Mouse (Mus musculus): ENCODE data around the gene Rab2b. TPM values are rescaled to one million over a fixed set of nuclear protein-coding genes. Genes with fewer than 3 reads are reported as not detected.
"Not testable (repeated sequence)": the region's sequence is repeated elsewhere in the genome, so short reads cannot be mapped to it uniquely, and the experiment has no call there.

The Rab2b gene
- polyA plus RNA-seq, 1 experiment from 2014 or later = 25.8 TPM

DNA sequence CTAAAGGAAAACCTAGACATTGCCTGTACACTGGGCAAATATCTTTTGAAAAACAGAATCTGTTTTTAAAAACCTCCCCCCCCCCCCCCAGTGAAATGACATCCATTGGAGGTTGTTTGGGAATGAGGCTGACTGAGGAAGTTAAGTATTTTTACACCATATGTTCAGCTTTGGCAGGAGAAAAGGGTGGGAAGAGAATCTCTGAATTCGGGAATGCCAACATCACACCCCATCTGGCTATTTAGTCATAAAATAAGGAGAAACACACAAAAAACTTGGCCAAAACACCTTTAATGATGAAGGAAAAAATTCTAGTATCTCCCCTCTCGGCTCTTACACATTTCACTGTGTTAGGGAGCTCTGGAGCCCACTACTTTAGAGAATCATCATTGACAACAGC is 31.6 kb upstream of the Rab2b start:
- peaks cover 72% of the 10 kb centered on the region for H3K36me3 ChIP-seq (replicated peaks)
- peak overlapping the region; percentile 87; the same call in 1 of the 2 replicates for H3K4me3 ChIP-seq
- no peaks in the 10 kb centered on the region for H3K27me3 ChIP-seq (replicated peaks; ENCODE audit: low read depth, poor library complexity, severe bottlenecking)
- H3K9me3 ChIP-seq = peaks cover 19% of the 10 kb centered on the region
- DNase-seq (ENCODE audit: low spot score) = no peak
- H3K27ac ChIP-seq (replicated peaks) = no peak overlapping the region
- peaks cover 45% of the 10 kb centered on the region for H3K4me1 ChIP-seq
- 91% methylated on average over 2 of the region's 2 CpGs for whole genome bisulfite sequencing

DNA sequence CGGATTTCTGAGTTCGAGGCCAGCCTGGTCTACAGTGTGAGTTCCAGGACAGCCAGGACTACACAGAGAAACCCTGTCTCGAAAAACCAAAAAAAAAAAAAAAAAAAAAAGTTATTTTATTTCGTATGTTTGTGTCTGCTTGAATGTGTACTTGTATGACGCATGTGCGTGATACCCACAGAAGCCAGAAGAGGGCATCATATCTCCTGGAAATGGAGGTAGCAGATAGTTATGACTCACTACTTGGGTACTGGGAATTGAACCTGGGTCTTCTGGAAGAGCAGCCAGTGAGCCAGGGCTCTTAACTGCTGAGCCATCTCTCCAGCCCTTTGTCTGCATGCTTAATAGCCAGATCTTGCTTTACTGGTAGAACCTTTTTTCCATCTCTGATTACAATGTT is 31.0 kb upstream of the Rab2b start:
- peaks cover 72% of the 10 kb centered on the region for H3K36me3 ChIP-seq (replicated peaks)
- H3K27ac ChIP-seq (replicated peaks); H3K4me3 ChIP-seq; DNase-seq (ENCODE audit: low spot score); H3K27me3 ChIP-seq (replicated peaks; ENCODE audit: low read depth, poor library complexity, severe bottlenecking): not testable (repeated sequence)
- 91% methylated on average over 6 of the region's 6 CpGs for WGBS
- H3K4me1 ChIP-seq = peaks cover 43% of the 10 kb centered on the region
- H3K9me3 ChIP-seq = peaks cover 19% of the 10 kb centered on the region

DNA sequence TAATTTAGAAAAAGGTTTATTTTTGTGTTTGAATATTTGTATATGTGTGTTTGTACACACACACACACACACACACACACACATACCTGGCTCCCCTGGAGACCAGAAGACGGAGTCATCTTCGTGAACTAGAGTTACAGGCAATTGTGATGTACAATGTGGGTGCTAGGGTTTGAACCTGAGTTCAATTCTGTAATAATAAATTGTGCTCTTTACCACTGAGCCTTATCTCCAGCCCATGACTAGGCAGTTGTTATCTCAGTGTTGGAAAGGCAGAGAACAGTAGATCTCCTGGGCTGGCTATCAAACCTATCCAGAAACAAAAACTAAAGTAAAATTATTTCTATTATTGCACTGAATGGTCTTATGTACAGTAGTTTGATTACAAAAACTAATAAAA is 26.8 kb upstream of the Rab2b start:
- Histone ChIP-seq H3K36me3 (replicated peaks) (peaks cover 30% of the 10 kb centered on the region), H3K27ac (replicated peaks) (no peak overlapping the region), H3K27me3 (replicated peaks; ENCODE audit: low read depth, poor library complexity, severe bottlenecking) (no peaks in the 10 kb centered on the region), H3K4me3 (no peak overlapping the region), H3K4me1 (peaks cover 6% of the 10 kb centered on the region), H3K9me3 (0 out of 2 replicates have a peak, but pooled peaks cover 3% of the 10 kb centered on the region)
- no peak for DNase-seq (ENCODE audit: low spot score)
- 96% methylated on average over 2 of the region's 2 CpGs for WGBS

DNA sequence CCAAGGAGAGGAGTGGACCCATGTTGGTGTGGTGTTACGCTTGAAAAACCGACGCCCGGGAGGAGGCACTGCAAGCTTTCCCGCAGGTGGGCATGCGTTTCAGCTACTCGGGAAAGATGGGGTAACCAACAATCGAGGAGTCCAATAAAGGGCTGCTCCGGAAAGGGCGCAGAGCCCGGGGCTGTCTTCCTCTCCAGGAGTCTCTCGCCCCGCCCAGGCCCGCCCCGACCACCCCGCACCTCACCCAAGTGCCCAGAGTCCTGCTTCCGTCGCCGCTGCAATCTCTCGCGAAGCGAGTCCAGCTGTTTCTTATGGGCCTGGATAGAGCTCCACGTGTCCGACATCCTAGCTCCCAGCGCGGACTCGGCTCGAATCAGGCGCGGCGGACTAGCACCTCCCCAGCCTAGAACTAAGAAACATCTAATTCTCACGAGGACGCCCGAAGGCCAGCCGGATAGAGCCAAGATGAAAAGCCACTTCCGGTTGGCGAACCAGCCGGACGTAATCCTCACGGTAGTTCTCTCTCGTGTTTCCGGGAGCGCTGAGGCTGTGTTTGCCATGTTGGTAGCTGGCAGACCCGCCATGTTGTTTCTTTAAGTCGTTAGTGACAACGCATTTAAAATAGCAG is 25.4 kb upstream of the Rab2b start, which contains the start of gene Mettl3:
Mettl3 (minus strand) TSS at position 485 of the 628 bp plus-strand sequence.
- WGBS = under 1% methylated on average over 46 of the region's 46 CpGs
- DNase-seq (ENCODE audit: low spot score) = peak; percentile 92
- no peaks in the 10 kb centered on the region for H3K27me3 ChIP-seq (replicated peaks; ENCODE audit: low read depth, poor library complexity, severe bottlenecking)

DNA sequence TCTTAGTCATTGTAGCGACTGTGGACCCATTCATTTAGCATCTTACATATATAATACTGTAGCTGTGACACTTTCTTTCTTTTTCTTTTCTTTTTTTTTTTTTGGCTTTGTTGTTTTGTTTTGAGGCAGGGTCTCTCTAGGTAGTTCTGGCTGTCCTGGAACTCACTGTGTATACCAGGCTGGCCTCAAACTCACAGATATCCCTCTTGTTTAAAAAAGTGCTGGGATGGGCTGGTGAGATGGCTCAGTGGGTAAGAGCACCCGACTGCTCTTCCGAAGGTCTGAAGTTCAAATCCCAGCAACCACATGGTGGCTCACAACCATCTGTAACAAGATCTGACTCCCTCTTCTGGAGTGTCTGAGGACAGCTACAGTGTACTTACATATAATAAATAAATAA is 24.2 kb upstream of the Rab2b start:
- Histone ChIP-seq H3K36me3 (replicated peaks) (peaks cover 24% of the 10 kb centered on the region), H3K4me3 (0 out of 2 replicates have a peak overlapping the region, but pooled peaks have one; percentile 77)
- 90% methylated on average over 3 of the region's 3 CpGs for WGBS
- DNase-seq (ENCODE audit: low spot score); H3K4me1 ChIP-seq; H3K27ac ChIP-seq (replicated peaks); H3K27me3 ChIP-seq (replicated peaks; ENCODE audit: low read depth, poor library complexity, severe bottlenecking); H3K9me3 ChIP-seq: not testable (repeated sequence)

More for the DNA sequence above, 25.4 kb upstream of the Rab2b start, which contains the start of gene Mettl3:
- H3K9me3 ChIP-seq = no peaks in the 10 kb centered on the region
- H3K4me1 ChIP-seq = peaks cover 6% of the 10 kb centered on the region
- H3K4me3 ChIP-seq = peak within 1 kb of the TSS; percentile 77
- peak within 1 kb of the TSS; percentile 93 for H3K27ac ChIP-seq (replicated peaks)
- H3K36me3 ChIP-seq (replicated peaks) = peaks cover 24% of the 10 kb centered on the region

DNA sequence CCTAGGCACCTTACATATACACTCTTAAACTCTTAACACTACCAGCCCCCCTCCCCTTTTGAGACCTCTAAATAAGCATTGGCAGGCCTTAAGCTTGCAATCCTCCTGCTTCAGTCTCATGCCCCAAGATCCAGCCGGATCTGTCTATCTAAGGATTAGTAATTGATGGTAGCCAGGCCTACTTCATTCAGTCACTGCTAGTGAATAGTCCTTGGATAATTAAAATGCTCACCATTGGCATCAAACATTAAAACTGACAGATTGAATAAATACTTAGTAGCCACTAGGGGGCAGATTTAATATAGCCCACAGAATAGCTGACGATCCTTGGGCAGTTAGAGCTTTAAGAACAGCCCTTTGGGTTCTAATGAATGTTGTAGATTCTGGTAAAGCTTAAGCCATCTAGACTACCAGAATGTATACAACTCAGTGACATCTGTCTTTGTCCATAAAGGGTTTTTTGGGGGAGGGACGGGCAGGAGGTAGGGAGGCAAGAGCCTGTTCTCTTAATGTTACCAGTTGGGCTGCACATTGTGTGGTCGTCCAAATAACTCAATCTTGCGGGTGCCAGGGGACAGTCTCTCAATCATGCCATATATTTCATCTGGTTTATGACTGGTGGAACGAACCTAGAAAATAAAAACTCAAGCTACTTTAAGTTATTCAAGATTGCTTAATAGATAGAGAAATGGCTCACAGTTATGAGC is 16.4 kb upstream of the Rab2b start:
- 77% methylated on average over 6 of the region's 6 CpGs for WGBS

DNA sequence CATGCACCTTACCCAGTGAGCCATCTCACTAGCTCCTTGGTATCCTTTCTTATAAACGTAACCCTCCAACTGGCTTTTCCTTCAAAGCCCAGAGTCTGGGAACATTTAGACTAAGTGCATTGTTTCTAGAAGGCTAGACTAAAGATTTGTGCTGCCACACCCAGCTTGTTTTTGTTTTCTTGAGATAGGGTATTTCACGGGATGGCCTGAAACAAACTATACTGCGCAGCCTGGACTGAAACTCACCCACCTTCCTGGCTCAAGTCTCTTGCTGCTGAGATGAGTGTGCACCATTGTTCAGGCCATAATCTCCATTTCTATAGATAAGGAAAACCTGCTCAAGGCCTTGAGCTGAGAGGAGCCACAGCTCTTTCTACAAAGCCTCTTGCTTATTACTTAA is 4.8 kb upstream of the Rab2b start:
- Histone ChIP-seq H3K27ac (replicated peaks) (no peak overlapping the region), H3K27me3 (replicated peaks; ENCODE audit: low read depth, poor library complexity, severe bottlenecking) (no peaks in the 10 kb centered on the region), H3K4me3 (no peak overlapping the region), H3K9me3 (no peaks in the 10 kb centered on the region), H3K36me3 (replicated peaks) (peaks cover 53% of the 10 kb centered on the region), H3K4me1 (peaks cover 8% of the 10 kb centered on the region)
- 92% methylated on average over 3 of the region's 3 CpGs for WGBS
- no peak for DNase-seq (ENCODE audit: low spot score)

More for the DNA sequence above, 16.4 kb upstream of the Rab2b start:
- no peaks in the 10 kb centered on the region for H3K9me3 ChIP-seq
- DNase-seq (ENCODE audit: low spot score) = no peak
- no peaks in the 10 kb centered on the region for H3K4me1 ChIP-seq
- H3K27me3 ChIP-seq (replicated peaks; ENCODE audit: low read depth, poor library complexity, severe bottlenecking) = no peaks in the 10 kb centered on the region
- H3K27ac ChIP-seq (replicated peaks) = no peak overlapping the region
- peaks cover 99% of the 10 kb centered on the region for H3K36me3 ChIP-seq (replicated peaks)
- H3K4me3 ChIP-seq = no peak overlapping the region

DNA sequence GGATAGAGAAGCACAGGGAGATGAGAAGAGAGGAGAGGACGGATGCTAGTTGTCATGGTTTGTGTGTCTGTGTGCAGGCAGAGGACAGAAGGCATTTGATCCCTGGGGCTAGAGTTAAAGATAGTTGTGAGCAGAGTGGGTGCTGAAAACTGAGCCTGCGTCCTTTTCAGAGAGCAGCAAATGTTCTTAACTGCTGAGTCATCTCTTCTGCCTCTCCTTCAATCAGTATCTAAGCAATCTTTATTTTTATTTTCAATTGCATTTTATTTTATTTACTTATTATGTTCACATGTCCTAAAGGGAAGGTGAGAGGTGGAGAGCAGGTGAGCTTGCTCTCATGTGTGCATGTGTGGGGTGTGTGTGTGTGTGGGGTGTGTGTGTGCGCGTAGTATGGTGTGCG is 4.3 kb upstream of the Rab2b start:
- Histone ChIP-seq H3K27ac (replicated peaks) (no peak overlapping the region), H3K36me3 (replicated peaks) (peaks cover 47% of the 10 kb centered on the region), H3K9me3 (no peaks in the 10 kb centered on the region), H3K4me3 (no peak overlapping the region), H3K27me3 (replicated peaks; ENCODE audit: low read depth, poor library complexity, severe bottlenecking) (no peaks in the 10 kb centered on the region), H3K4me1 (peaks cover 9% of the 10 kb centered on the region)
- DNase-seq (ENCODE audit: low spot score) = no peak
- WGBS = 93% methylated on average over 5 of the region's 5 CpGs

DNA sequence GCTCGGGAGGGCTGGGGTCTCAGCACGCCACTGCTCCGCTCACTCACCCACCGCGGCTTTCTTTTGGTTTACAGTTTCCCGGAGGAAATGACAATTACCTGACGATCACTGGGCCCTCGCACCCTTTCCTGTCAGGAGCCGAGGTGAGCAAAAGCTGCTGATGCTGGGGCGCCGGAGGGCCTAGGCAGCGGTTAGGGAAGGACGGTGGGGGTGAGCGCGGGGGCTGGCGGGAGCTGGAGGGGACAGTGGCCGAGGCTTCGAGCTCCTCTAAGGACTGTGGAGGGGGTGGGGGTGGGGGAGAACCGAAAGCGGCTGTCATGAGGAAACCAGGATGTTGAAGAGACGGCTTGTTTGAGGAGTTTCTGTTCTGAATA is 389 bp upstream of the Rab2b start:
- Histone ChIP-seq H3K4me1 (peaks cover 17% of the 10 kb centered on the region), H3K27me3 (replicated peaks; ENCODE audit: low read depth, poor library complexity, severe bottlenecking) (no peaks in the 10 kb centered on the region), H3K36me3 (replicated peaks) (peaks cover 21% of the 10 kb centered on the region), H3K27ac (replicated peaks) (peak overlapping the region; percentile 87), H3K9me3 (no peaks in the 10 kb centered on the region), H3K4me3 (peak overlapping the region; percentile 75)
- WGBS = under 1% methylated on average over 21 of the region's 21 CpGs
- DNase-seq (ENCODE audit: low spot score) = no peak

DNA sequence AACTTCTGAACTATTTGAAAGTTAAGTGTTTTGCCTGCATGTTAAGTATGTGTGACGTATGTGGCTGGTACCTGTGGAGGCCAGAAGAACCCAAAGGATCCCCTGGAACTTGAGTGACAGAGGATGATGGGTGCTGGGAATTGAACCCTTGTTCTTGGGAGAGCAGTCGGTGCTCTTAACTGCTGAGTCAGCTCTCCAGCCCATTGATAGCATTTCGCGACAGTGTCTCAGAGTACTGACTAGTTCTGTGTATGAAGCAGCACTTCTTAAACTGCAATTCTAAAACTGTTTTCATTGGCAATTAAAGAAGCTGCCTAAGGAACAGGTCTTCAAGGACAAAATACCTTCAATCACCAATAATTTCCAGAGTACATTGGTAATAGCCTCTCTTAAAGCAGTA is 2.1 kb downstream of the Rab2b start:
- Histone ChIP-seq H3K27me3 (replicated peaks; ENCODE audit: low read depth, poor library complexity, severe bottlenecking) (no peaks in the 10 kb centered on the region), H3K4me1 (peaks cover 17% of the 10 kb centered on the region), H3K36me3 (replicated peaks) (peaks cover 31% of the 10 kb centered on the region), H3K4me3 (no peak overlapping the region), H3K27ac (replicated peaks) (no peak overlapping the region), H3K9me3 (no peaks in the 10 kb centered on the region)
- DNase-seq (ENCODE audit: low spot score) = no peak
- WGBS = 89% methylated on average over 4 of the region's 4 CpGs

DNA sequence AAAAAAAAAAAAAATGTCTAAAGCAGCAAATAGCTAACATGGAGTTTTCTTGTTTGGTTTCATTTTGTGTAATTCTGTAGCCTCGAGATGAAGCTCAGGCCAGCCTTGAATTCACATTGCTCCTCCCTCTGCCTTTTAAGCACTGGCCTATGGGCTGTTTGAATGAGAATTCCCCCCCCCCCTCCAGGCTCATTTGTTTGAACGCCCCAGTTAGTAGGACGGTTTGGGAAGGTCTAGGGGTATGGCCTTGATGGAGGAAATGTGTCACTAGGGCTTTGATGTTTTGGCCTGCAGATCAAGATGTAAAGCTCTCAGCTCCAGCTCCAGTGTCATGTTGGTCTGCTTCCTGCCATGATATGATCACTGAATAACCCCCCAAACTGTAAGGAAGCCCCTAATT is 6.6 kb downstream of the Rab2b start:
- Histone ChIP-seq H3K4me3 (no peak overlapping the region), H3K27me3 (replicated peaks; ENCODE audit: low read depth, poor library complexity, severe bottlenecking) (no peaks in the 10 kb centered on the region)
- WGBS = 73% methylated on average over 3 of the region's 3 CpGs

DNA sequence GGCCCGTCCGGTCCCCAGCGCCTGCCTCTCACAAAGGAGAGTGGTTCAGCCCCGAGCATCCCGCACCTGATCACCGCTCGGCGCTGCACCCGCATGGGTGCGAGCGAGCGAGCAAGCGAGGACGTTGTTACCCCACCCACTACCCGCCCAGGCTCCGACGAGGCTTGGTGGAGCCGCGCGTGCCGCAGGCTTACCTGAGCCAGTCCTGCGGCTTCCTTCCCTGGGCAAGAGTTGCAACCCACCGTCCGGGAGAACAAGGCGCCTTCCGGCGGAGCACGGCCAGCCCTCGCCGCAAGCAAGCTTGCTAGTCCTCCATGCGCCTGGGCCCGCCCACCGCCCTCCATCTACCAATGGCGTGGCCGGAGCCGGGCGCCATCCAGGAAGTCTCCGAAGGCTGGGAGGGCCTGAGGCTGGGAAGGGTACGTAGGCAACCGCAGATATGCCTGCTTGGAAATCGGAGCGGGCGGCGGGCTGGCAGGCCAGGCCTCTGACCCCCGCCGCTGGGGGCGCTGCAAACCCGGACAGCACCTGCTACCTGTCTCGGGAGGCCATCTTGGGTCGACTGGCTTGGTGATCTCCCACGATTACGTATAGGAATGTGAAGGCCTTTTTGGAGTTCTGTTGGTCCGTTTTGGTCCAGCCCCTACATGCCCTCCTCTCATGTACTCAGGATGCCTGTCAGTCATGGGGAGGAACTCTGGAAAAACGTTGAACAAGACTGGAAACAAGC is 21.7 kb downstream of the Rab2b start, which contains the start of gene Chd8:
Chd8 (minus strand) TSS at position 297 of the 730 bp plus-strand sequence.
- Histone ChIP-seq H3K4me1 (peaks cover 12% of the 10 kb centered on the region), H3K9me3 (no peaks in the 10 kb centered on the region), H3K4me3 (peak within 1 kb of the TSS; percentile 95), H3K27me3 (replicated peaks; ENCODE audit: low read depth, poor library complexity, severe bottlenecking) (no peaks in the 10 kb centered on the region), H3K36me3 (replicated peaks) (peaks cover 9% of the 10 kb centered on the region; the same call in 1 of the 2 replicates), H3K27ac (replicated peaks) (peak within 1 kb of the TSS; percentile 95)
- DNase-seq (ENCODE audit: low spot score) = peak; percentile 99
- under 1% methylated on average over 54 of the region's 54 CpGs for WGBS

More for the DNA sequence above, 6.6 kb downstream of the Rab2b start:
- Histone ChIP-seq H3K9me3 (no peaks in the 10 kb centered on the region), H3K4me1 (no peaks in the 10 kb centered on the region), H3K27ac (replicated peaks) (no peak overlapping the region), H3K36me3 (replicated peaks) (peaks cover 52% of the 10 kb centered on the region)
- DNase-seq (ENCODE audit: low spot score) = no peak
